Mouse (Mus musculus) CH12.LX (cell line): ENCODE data around the gene Dnajc13. TPM values are rescaled to one million over a fixed set of nuclear protein-coding genes. Genes with fewer than 3 reads are reported as not detected.

Experiments used
- DNase-seq: peaks from one replicate; pipeline ENCODE4 v3.0.0-alpha.2; 2013; ENCODE audit errors: extremely low read depth
- H3K27ac ChIP-seq: 2 replicates; pipeline ENCODE4 v1.5.1; 2012; ENCODE audit warnings: low read depth, mild to moderate bottlenecking, control low read depth, moderate library complexity; ENCODE audit not compliant: insufficient read depth
- H3K27me3 ChIP-seq: replicated peaks from 2 replicates; pipeline ENCODE3; 2012; ENCODE audit warnings: inconsistent platforms
- H3K36me3 ChIP-seq, 2 experiments: replicated peaks in 1 of 2; 2 replicates each; pipeline versions ENCODE3 to v1.6.1; 2012; ENCODE audit warnings: inconsistent platforms in 1 of 2, low read length in 1 of 2, mild to moderate bottlenecking in 1 of 2, mixed read lengths in 1 of 2, moderate library complexity in 1 of 2; ENCODE audit not compliant: control insufficient read depth in 1 of 2, insufficient read depth in 1 of 2
- H3K4me1 ChIP-seq, 2 experiments: 2 replicates each; pipeline ENCODE4 v1.6.1; 2012; ENCODE audit warnings: inconsistent platforms in 1 of 2, moderate library complexity in 1 of 2; ENCODE audit not compliant: insufficient read depth in 2 of 2, control insufficient read depth in 1 of 2
- H3K4me2 ChIP-seq: 2 replicates; pipeline ENCODE4 v1.6.1; 2012; ENCODE audit warnings: low read depth, mild to moderate bottlenecking, control low read depth; ENCODE audit not compliant: poor library complexity, insufficient read depth, severe bottlenecking
- H3K4me3 ChIP-seq, 3 experiments: fragments of 150-350 bp in 1 of 3; sonication (generic) in 1 of 3; replicated peaks in 1 of 3; 2 replicates each; pipeline versions ENCODE3 to v1.5.1; 2011 to 2012; ENCODE audit warnings: low read depth in 2 of 3, low read length in 2 of 3, mild to moderate bottlenecking in 2 of 3, moderate library complexity in 2 of 3, control low read depth in 1 of 3, improper control_type of control experiment in 1 of 3, inconsistent platforms in 1 of 3, mixed read lengths in 1 of 3; ENCODE audit not compliant: poor library complexity in 1 of 3
- H3K79me2 ChIP-seq: replicated peaks from 2 replicates; pipeline ENCODE4 v1.6.1; 2012; ENCODE audit warnings: mild to moderate bottlenecking, moderate library complexity; ENCODE audit not compliant: control insufficient read depth, poor library complexity, insufficient read depth, severe bottlenecking; ENCODE audit errors: extremely low read depth
- H3K9ac ChIP-seq: 2 replicates; pipeline ENCODE4 v1.6.1; 2012; ENCODE audit warnings: low read depth, mild to moderate bottlenecking, control low read depth, moderate library complexity; ENCODE audit not compliant: insufficient read depth
- H3K9me3 ChIP-seq: replicated peaks from 2 replicates; pipeline ENCODE3; 2012; ENCODE audit warnings: low read length, inconsistent platforms, mixed read lengths
- CHD2 ChIP-seq: IDR thresholded peaks from 2 replicates; pipeline ENCODE4 v1.6.1; 2011; ENCODE audit warnings: low read length, improper control_type of control experiment
- CTCF ChIP-seq, 2 experiments: IDR thresholded peaks in 1 of 2; conservative IDR thresholded peaks in 1 of 2; 2 replicates each; pipeline ENCODE4 v1.5.1; 2011 to 2012; ENCODE audit warnings: low read depth in 2 of 2, low read length in 2 of 2, improper control_type of control experiment in 1 of 2, inconsistent platforms in 1 of 2, mild to moderate bottlenecking in 1 of 2, moderate library complexity in 1 of 2
- EP300 ChIP-seq: IDR thresholded peaks from 2 replicates; pipeline ENCODE4 v1.6.1; 2011; ENCODE audit warnings: low read length, improper control_type of control experiment
- ETS1 ChIP-seq: conservative IDR thresholded peaks from 2 replicates; pipeline ENCODE4 v1.6.1; 2012; ENCODE audit warnings: low read depth, mild to moderate bottlenecking, inconsistent platforms, low read length, improper control_type of control experiment, moderate library complexity
- HCFC1 ChIP-seq: IDR thresholded peaks from 2 replicates; pipeline ENCODE4 v1.6.1; 2012; ENCODE audit warnings: low read depth, mild to moderate bottlenecking, inconsistent platforms, low read length, improper control_type of control experiment
- JUND ChIP-seq: conservative IDR thresholded peaks from 2 replicates; pipeline ENCODE4 v1.6.1; 2011; ENCODE audit warnings: low read depth, low read length, improper control_type of control experiment
- MAX ChIP-seq: IDR thresholded peaks from 2 replicates; pipeline ENCODE4 v1.6.1; 2011; ENCODE audit warnings: low read length, improper control_type of control experiment
- MEF2A ChIP-seq: IDR thresholded peaks from 2 replicates; pipeline ENCODE4 v1.6.1; 2014; ENCODE audit warnings: low read depth, mild to moderate bottlenecking, inconsistent platforms, low read length, improper control_type of control experiment, borderline replicate concordance
- MXI1 ChIP-seq: IDR thresholded peaks from 2 replicates; pipeline ENCODE4 v1.6.1; 2011; ENCODE audit warnings: mild to moderate bottlenecking, low read depth, low read length, improper control_type of control experiment
- NELFE ChIP-seq: IDR thresholded peaks from 2 replicates; pipeline ENCODE4 v1.6.1; 2011; ENCODE audit warnings: low read depth, low read length, improper control_type of control experiment
- NRF1 ChIP-seq: IDR thresholded peaks from 2 replicates; pipeline ENCODE4 v1.6.1; 2014; ENCODE audit warnings: low read depth, mild to moderate bottlenecking, inconsistent platforms, low read length, improper control_type of control experiment, moderate library complexity
- POLR2AphosphoS2 ChIP-seq: IDR thresholded peaks from 2 replicates; pipeline ENCODE4 v1.6.1; 2011; ENCODE audit warnings: low read depth, low read length, improper control_type of control experiment
- RAD21 ChIP-seq: IDR thresholded peaks from 2 replicates; pipeline ENCODE4 v1.6.1; 2011; ENCODE audit warnings: low read depth, mild to moderate bottlenecking, low read length, improper control_type of control experiment, moderate library complexity
- RCOR1 ChIP-seq: conservative IDR thresholded peaks from 2 replicates; pipeline ENCODE4 v1.6.1; 2012; ENCODE audit warnings: low read depth, mild to moderate bottlenecking, inconsistent platforms, low read length, improper control_type of control experiment
- USF2 ChIP-seq: conservative IDR thresholded peaks from 2 replicates; pipeline ENCODE4 v1.6.1; 2011; ENCODE audit warnings: low read depth, low read length, improper control_type of control experiment
- ZMIZ1 ChIP-seq: IDR thresholded peaks from 2 replicates; pipeline ENCODE4 v1.6.1; 2012; ENCODE audit warnings: low read depth, mild to moderate bottlenecking, inconsistent platforms, low read length, improper control_type of control experiment
- dilution Hi-C: fragments of 300-500 bp; cut with MboI; formaldehyde crosslinking; loops from 2 replicates; pipeline ENCODE4 v1.14.3; 2020; ENCODE audit warnings: low sequenced_read_pairs; ENCODE audit not compliant: extremely low pct_unique_long_range_greater_than_20kb, extremely low pct_ligation_motif_present
- in situ Hi-C: fragments of 300-500 bp; cut with MboI; formaldehyde crosslinking; loops from 3 replicates; pipeline ENCODE4 v1.14.3; 2019; ENCODE audit warnings: low sequenced_read_pairs, low pct_ligation_motif_present, low pct_unique_long_range_greater_than_20kb, mixed read lengths
- polyA plus RNA-seq: library from polyadenylated mRNA; unstranded; fragments of >175 nt; gene quantifications from 2 replicates; pipeline ENCODE4 v1.2.1, GENCODE M21; 2012; ENCODE audit warnings: low read depth; ENCODE audit not compliant: insufficient read length
- total RNA-seq, 2 experiments: library from RNA; depleted of rRNA; stranded (reverse); fragments of 300-350 nt in 1 of 2; fragments of >200 nt in 1 of 2; gene quantifications; 2 replicates each; pipeline ENCODE4 v1.2.3; 2012 to 2014

Gene Dnajc13
- total and polyA plus RNA-seq, 3 experiments, result 30.1 to 51.9 (median 30.4) TPM

DNA sequence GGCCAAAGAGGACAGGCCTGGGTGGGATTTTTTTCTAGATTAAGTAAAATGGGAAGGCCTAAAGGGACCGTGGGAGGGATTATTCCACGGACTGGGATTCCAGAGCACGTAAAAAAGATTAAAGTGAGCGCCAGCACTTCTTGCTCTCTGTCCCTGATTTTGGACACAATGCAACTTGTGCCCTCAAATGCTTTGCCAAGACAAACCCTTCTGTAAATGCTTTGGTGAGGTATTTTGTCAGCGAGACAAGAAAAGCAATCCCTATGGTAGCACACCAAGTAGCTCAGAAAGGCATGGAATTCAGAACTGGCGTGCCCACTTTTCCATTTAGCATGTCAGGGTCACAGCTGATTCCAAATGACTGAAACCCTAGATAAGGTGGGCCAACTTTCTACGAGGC lies 113.8 kb downstream of the Dnajc13 start:
- no peaks in the 10 kb centered on the region for H3K27me3 ChIP-seq
- DNase-seq, result no peak
- no peak overlapping the region for H3K4me2 ChIP-seq
- in situ Hi-C loops, result no loop called here
- no peak overlapping the region for H3K9ac ChIP-seq
- no peak for TF ChIP-seq ETS1
- no peak for TF ChIP-seq POLR2AphosphoS2
- no peak for TF ChIP-seq CHD2
- TF ChIP-seq NRF1, result no peak
- TF ChIP-seq ZMIZ1, result no peak
- TF ChIP-seq CTCF (conservative IDR thresholded peaks at IDR 0.05 in 1 of 2, IDR thresholded peaks at IDR 0.05 in 1 of 2; ENCODE audit: low read depth in 2 of 2, low read length in 2 of 2), result no peak
- TF ChIP-seq MXI1, result no peak
- no peak for TF ChIP-seq HCFC1
- no peak for TF ChIP-seq NELFE
- TF ChIP-seq RCOR1, result no peak
- no peak overlapping the region for H3K27ac ChIP-seq
- peaks cover 23 to 44% of the 10 kb centered on the region in 2 experiments for H3K36me3 ChIP-seq
- no peaks in the 10 kb centered on the region for H3K79me2 ChIP-seq
- no peak overlapping the region for H3K4me3 ChIP-seq
- no peaks in the 10 kb centered on the region for H3K9me3 ChIP-seq
- dilution Hi-C loops, result no loop called here
- peaks cover 0 to 5% of the 10 kb centered on the region in 2 experiments; a peak in 1 of 4 replicates for H3K4me1 ChIP-seq

DNA sequence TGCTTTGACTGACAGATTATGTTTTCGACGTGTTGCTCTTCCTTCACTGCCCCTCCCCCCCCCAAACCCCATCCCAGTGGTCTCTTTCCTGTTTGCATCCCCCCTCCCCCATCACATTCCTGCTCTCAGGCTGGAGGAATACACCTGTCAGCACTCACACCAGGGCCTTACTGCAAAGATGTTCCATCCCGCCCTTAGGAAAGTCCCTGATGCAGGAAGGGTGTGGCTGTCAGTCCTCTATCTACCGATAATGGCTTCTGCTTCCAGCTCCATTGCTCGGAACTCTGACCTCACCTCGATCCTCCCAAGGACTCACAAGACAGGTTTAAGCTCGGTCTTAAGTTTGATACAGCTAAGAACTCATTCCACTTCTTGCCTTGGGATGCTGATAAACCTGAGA lies 116.0 kb downstream of the Dnajc13 start:
- dilution Hi-C loops, result no loop called here
- TF ChIP-seq ETS1, result no peak
- TF ChIP-seq USF2, result no peak
- no peak for TF ChIP-seq EP300
- TF ChIP-seq ZMIZ1, result no peak
- no peak for TF ChIP-seq MEF2A
- no peak for TF ChIP-seq MAX
- TF ChIP-seq MXI1, result no peak
- TF ChIP-seq JUND, result no peak
- no peak for TF ChIP-seq RAD21
- TF ChIP-seq CTCF (conservative IDR thresholded peaks at IDR 0.05 in 1 of 2, IDR thresholded peaks at IDR 0.05 in 1 of 2; ENCODE audit: low read depth in 2 of 2, low read length in 2 of 2), result no peak

More for the DNA sequence above, 116.0 kb downstream of the Dnajc13 start:
- Histone ChIP-seq H3K9ac (no peak overlapping the region), H3K4me2 (no peak overlapping the region), H3K36me3 (peaks cover 9 to 22% of the 10 kb centered on the region in 2 experiments), H3K79me2 (no peaks in the 10 kb centered on the region), H3K27me3 (no peaks in the 10 kb centered on the region), H3K4me1 (no peaks in the 10 kb centered on the region), H3K4me3 (no peak overlapping the region), H3K27ac (no peak overlapping the region), H3K9me3 (no peaks in the 10 kb centered on the region)
- no peak for DNase-seq
- in situ Hi-C loops, result no loop called here
